Mouse (Mus musculus): Measurements from ENCODE around the gene Pgpep1l. TPM values are rescaled to one million over a fixed set of nuclear protein-coding genes. Genes with fewer than 3 reads are reported as not detected.
A peak's percentile ranks its signal among the peaks of the same experiment; 100 is the strongest.

The Pgpep1l gene
- not detected in 2 replicates for polyA plus RNA-seq (2016; fragmentation: Nextera tagmentation; extraction: Ambion mirVana)

- Histone ChIP-seq H3K36me3 (no peaks in the 10 kb centered on the region), H3K9me3 (no peaks in the 10 kb centered on the region), H3K4me3 (peak within 1 kb of the TSS; percentile 46), H3K27ac (0 out of 2 replicates have a peak within 1 kb of the TSS, but pooled peaks have one; percentile 18), H3K4me1 (replicated peaks) (peaks cover 25% of the 10 kb centered on the region), H3K27me3 (ENCODE audit: insufficient read depth, poor library complexity, severe bottlenecking) (peaks cover 27% of the 10 kb centered on the region)
- DNase-seq (ENCODE audit: low spot score): peak; percentile 44
- WGBS: 5% methylated on average over 25 of the region's 25 CpGs
These were observed at the start of gene Pgpep1l for GRCm38 (mm10) chr7:68264028-68264453. Pgpep1l (minus strand) TSS chr7:68264233.

GRCm38 (mm10) chr7:68313038-68313782, 49.2 kb upstream of the Pgpep1l start:
- no peaks in the 10 kb centered on the region for H3K27me3 ChIP-seq (ENCODE audit: insufficient read depth, poor library complexity, severe bottlenecking)
- H3K4me1 ChIP-seq (replicated peaks): peaks cover 12% of the 10 kb centered on the region
- DNase-seq (ENCODE audit: low spot score): no peak
- H3K27ac ChIP-seq: no peak overlapping the region
- H3K9me3 ChIP-seq: no peaks in the 10 kb centered on the region
- no peak overlapping the region for H3K4me3 ChIP-seq
- no peaks in the 10 kb centered on the region for H3K36me3 ChIP-seq
- 72% methylated on average over 14 of the region's 14 CpGs for WGBS

GRCm38 (mm10) chr7:68312395-68312794, 48.4 kb upstream of the Pgpep1l start:
- Histone ChIP-seq H3K4me1 (replicated peaks) (peaks cover 12% of the 10 kb centered on the region), H3K27ac (no peak overlapping the region), H3K9me3 (no peaks in the 10 kb centered on the region), H3K27me3 (ENCODE audit: insufficient read depth, poor library complexity, severe bottlenecking) (no peaks in the 10 kb centered on the region), H3K4me3 (no peak overlapping the region), H3K36me3 (no peaks in the 10 kb centered on the region)
- DNase-seq (ENCODE audit: low spot score): no peak
- WGBS: 86% methylated on average over 5 of the region's 5 CpGs

- H3K9me3 ChIP-seq: no peaks in the 10 kb centered on the region
- no peaks in the 10 kb centered on the region for H3K36me3 ChIP-seq
- WGBS: 69% methylated on average over 6 of the region's 6 CpGs
- no peak for DNase-seq (ENCODE audit: low spot score)
- no peak overlapping the region for H3K4me3 ChIP-seq
- peaks cover 12% of the 10 kb centered on the region for H3K4me1 ChIP-seq (replicated peaks)
- no peaks in the 10 kb centered on the region for H3K27me3 ChIP-seq (ENCODE audit: insufficient read depth, poor library complexity, severe bottlenecking)
- H3K27ac ChIP-seq: no peak overlapping the region
These were observed 47.4 kb upstream of the Pgpep1l start for GRCm38 (mm10) chr7:68311469-68311868.

- Histone ChIP-seq H3K27me3 (ENCODE audit: insufficient read depth, poor library complexity, severe bottlenecking) (no peaks in the 10 kb centered on the region), H3K36me3 (no peaks in the 10 kb centered on the region), H3K27ac (no peak overlapping the region), H3K4me1 (replicated peaks) (peaks cover 21% of the 10 kb centered on the region), H3K9me3 (no peaks in the 10 kb centered on the region), H3K4me3 (no peak overlapping the region)
- no peak for DNase-seq (ENCODE audit: low spot score)
- WGBS: 92% methylated on average over 8 of the region's 8 CpGs
These were observed 42.7 kb upstream of the Pgpep1l start for GRCm38 (mm10) chr7:68306756-68307155.

- WGBS: 56% methylated on average over 11 of the region's 11 CpGs
- Histone ChIP-seq H3K36me3 (no peaks in the 10 kb centered on the region), H3K27ac (no peak overlapping the region), H3K4me1 (replicated peaks) (peaks cover 21% of the 10 kb centered on the region), H3K4me3 (no peak overlapping the region), H3K9me3 (no peaks in the 10 kb centered on the region), H3K27me3 (ENCODE audit: insufficient read depth, poor library complexity, severe bottlenecking) (no peaks in the 10 kb centered on the region)
- DNase-seq (ENCODE audit: low spot score): no peak
These were observed 41.9 kb upstream of the Pgpep1l start for GRCm38 (mm10) chr7:68305781-68306575.

GRCm38 (mm10) chr7:68303685-68304084, 39.7 kb upstream of the Pgpep1l start:
- WGBS: 54% methylated on average over 6 of the region's 6 CpGs
- no peak overlapping the region for H3K27ac ChIP-seq
- no peaks in the 10 kb centered on the region for H3K36me3 ChIP-seq
- no peak overlapping the region for H3K4me3 ChIP-seq
- H3K27me3 ChIP-seq (ENCODE audit: insufficient read depth, poor library complexity, severe bottlenecking): no peaks in the 10 kb centered on the region
- DNase-seq (ENCODE audit: low spot score): peak; percentile 8
- no peaks in the 10 kb centered on the region for H3K9me3 ChIP-seq
- H3K4me1 ChIP-seq (replicated peaks): peaks cover 21% of the 10 kb centered on the region

GRCm38 (mm10) chr7:68302586-68303433, 38.8 kb upstream of the Pgpep1l start:
- H3K4me3 ChIP-seq: 0 out of 2 replicates have a peak overlapping the region, but pooled peaks have one; percentile 2
- 30% methylated on average over 18 of the region's 18 CpGs for WGBS

GRCm38 (mm10) chr7:68301160-68301559, 37.1 kb upstream of the Pgpep1l start:
- 84% methylated on average over 7 of the region's 7 CpGs for WGBS
- Histone ChIP-seq H3K4me1 (replicated peaks) (peaks cover 20% of the 10 kb centered on the region), H3K9me3 (no peaks in the 10 kb centered on the region), H3K4me3 (no peak overlapping the region), H3K27me3 (ENCODE audit: insufficient read depth, poor library complexity, severe bottlenecking) (no peaks in the 10 kb centered on the region), H3K27ac (no peak overlapping the region), H3K36me3 (no peaks in the 10 kb centered on the region)
- DNase-seq (ENCODE audit: low spot score): peak; percentile 24

More at GRCm38 (mm10) chr7:68302586-68303433, 38.8 kb upstream of the Pgpep1l start:
- peaks cover 21% of the 10 kb centered on the region for H3K4me1 ChIP-seq (replicated peaks)
- no peaks in the 10 kb centered on the region for H3K9me3 ChIP-seq
- H3K27me3 ChIP-seq (ENCODE audit: insufficient read depth, poor library complexity, severe bottlenecking): no peaks in the 10 kb centered on the region
- no peak overlapping the region for H3K27ac ChIP-seq
- DNase-seq (ENCODE audit: low spot score): peak; percentile 75
- no peaks in the 10 kb centered on the region for H3K36me3 ChIP-seq

- DNase-seq (ENCODE audit: low spot score): no peak
- Histone ChIP-seq H3K27me3 (ENCODE audit: insufficient read depth, poor library complexity, severe bottlenecking) (no peaks in the 10 kb centered on the region), H3K27ac (no peak overlapping the region), H3K9me3 (no peaks in the 10 kb centered on the region), H3K36me3 (no peaks in the 10 kb centered on the region), H3K4me3 (no peak overlapping the region), H3K4me1 (replicated peaks) (peaks cover 9% of the 10 kb centered on the region; the same call in 1 of the 2 replicates)
- WGBS: 87% methylated on average over 13 of the region's 13 CpGs
These were observed 34.5 kb upstream of the Pgpep1l start for GRCm38 (mm10) chr7:68298381-68299076.

GRCm38 (mm10) chr7:68296487-68296886, 32.5 kb upstream of the Pgpep1l start:
- WGBS: 91% methylated on average over 5 of the region's 5 CpGs
- no peaks in the 10 kb centered on the region for H3K4me1 ChIP-seq (replicated peaks)
- no peaks in the 10 kb centered on the region for H3K27me3 ChIP-seq (ENCODE audit: insufficient read depth, poor library complexity, severe bottlenecking)
- no peak overlapping the region for H3K27ac ChIP-seq
- no peak overlapping the region for H3K4me3 ChIP-seq
- no peaks in the 10 kb centered on the region for H3K36me3 ChIP-seq
- DNase-seq (ENCODE audit: low spot score): no peak
- H3K9me3 ChIP-seq: no peaks in the 10 kb centered on the region
